Mouse (Mus musculus) layer of hippocampus, adult 2 months (tissue): ENCODE data around the gene Chrm3. TPM values are rescaled to one million over a fixed set of nuclear protein-coding genes. Genes with fewer than 3 reads are reported as not detected.
A peak's percentile ranks its signal among the peaks of the same experiment; 100 is the strongest.

Experiments
- DNase-seq, 2 experiments: peaks; one replicate each; pipeline ENCODE4 v3.0.0; 2022; ENCODE audit warnings: low spot score in 2 of 2
- H3K27ac ChIP-seq: fragments of 200-600 bp; 2 replicates; pipeline ENCODE4 v1.8.1; 2022
- H3K4me3 ChIP-seq: fragments of 200-600 bp; 2 replicates; pipeline ENCODE4 v1.8.1; 2022; ENCODE audit warnings: mild to moderate bottlenecking
- CTCF ChIP-seq: fragments of 200-600 bp; conservative IDR thresholded peaks from 2 replicates; pipeline ENCODE4 v1.8.1; 2022; ENCODE audit warnings: antibody characterized with exemption, mild to moderate bottlenecking, moderate library complexity
- total RNA-seq, 2 experiments: library from RNA; stranded (reverse); gene quantifications; 2 replicates each; pipeline ENCODE4 v1.2.3; 2021

The Chrm3 gene
- total RNA-seq, 2 experiments from 2014 or later, result 43.0 to 49.6 TPM

DNA sequence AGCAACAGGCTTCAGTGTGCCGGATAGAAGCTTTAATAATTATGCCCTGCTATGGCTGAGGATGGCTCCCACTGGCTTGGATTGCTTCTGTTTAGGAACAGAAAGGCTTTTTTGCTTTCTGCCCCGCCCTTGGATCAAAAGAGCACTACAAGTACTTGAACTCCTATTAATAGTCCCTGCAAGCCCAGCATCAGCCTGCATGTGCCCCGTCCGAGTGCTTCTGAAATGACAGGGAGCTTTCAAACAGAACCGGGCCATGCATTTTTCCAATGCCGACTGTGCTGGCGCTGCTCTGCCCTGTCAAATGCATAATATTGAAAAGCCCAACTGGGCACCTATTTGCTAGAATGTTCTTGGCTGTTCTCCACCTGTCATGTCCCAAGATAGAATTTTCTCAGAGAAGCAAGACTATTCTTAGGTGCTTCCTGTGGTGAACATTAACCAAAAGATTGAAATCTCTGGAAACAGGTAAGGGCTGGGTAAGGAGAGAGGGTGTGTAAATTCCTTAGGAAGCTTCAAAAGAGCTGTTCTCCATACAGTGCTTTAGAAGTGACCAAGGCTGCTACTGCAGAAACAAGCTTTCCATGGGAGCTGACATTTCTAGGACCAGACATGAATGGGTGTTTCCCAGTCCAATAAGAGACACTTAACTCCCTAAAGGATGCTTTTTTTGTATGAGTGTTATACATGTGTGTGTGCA is 314.8 kb downstream of the Chrm3 start:
- DNase-seq, result no peak
- no peak overlapping the region for H3K4me3 ChIP-seq
- H3K27ac ChIP-seq, result no peak overlapping the region
- no peak for TF ChIP-seq CTCF

DNA sequence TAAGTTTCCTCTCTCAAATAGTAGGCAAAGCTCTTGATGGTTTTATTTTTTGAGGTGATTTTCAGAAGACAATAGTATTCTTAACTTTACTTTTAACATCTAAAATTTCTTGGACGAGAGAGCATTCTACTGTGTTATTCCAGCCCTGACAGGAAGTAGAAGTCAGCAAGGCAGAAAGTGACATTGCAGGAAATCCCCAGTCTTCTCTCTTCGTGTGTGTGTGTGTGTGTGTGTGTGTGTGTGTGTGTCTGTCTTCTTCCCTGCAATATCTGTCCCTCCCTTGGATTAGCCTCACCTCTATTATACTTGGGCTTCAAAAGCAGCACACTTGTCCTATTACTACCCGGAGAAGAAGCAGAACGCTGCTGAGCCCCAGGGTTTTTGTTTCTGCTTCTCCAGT is 316.6 kb downstream of the Chrm3 start:
- no peak overlapping the region for H3K27ac ChIP-seq
- H3K4me3 ChIP-seq, result no peak overlapping the region
- DNase-seq, result no peak
- no peak for TF ChIP-seq CTCF

DNA sequence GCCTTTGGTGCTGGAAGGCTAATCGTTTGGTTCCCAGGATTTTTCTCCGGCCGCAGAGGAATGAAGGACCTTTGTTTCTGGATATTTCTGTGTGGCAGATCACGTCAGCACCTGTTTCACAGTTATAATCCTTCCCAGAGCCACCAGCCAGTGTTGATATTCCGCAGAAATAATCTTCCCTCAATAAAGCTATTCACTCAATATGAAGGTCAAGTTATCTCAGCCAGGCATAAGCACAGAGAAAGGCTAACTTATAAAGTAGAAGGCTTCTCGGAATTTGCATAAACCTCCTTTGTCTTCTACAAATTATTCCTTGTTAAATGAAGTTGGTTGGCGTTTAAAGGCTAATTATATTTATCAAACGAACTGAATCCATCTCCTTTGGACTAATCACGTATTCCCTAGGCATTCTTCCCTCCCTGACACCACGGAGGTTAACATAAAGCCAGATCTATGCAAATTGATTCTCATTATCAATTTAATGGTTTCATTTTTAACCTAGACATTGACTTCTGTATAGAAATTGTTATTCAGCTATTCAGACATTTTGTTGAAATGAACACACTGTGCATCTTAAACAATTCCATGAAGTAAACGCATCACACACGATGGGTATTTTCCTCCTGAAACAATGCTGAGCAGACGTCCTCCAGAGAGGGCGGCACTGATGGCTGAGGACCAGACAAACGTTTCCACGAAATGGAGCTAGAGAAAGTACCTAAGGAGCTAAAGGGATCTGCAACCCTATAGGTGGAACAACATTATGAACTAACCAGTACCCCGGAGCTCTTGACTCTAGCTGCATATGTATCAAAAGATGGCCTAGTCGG is 326.9 kb downstream of the Chrm3 start:
- Histone ChIP-seq H3K27ac (no peak overlapping the region), H3K4me3 (no peak overlapping the region)
- TF ChIP-seq CTCF, result no peak
- DNase-seq, result no peak

DNA sequence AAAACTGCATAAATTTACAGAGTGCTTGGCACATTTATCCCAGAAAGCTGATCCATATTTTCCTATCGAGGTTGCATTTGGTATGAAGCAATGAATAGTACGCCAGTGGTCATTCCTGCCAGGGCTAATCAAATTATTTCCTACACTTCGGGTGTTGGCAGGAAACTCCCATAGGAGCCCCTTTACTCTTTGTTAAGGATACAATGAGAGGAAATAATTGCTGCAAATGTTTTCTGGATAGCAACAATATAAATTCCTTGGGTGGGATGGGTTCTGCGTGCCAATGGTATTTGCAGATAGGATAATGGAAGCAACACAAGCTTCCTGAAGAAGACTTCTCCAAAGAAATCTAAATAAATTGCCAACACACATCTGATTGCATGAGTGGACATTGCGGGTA is 329.1 kb downstream of the Chrm3 start:
- H3K4me3 ChIP-seq, result no peak overlapping the region
- TF ChIP-seq CTCF, result no peak
- no peak overlapping the region for H3K27ac ChIP-seq
- DNase-seq, result no peak

DNA sequence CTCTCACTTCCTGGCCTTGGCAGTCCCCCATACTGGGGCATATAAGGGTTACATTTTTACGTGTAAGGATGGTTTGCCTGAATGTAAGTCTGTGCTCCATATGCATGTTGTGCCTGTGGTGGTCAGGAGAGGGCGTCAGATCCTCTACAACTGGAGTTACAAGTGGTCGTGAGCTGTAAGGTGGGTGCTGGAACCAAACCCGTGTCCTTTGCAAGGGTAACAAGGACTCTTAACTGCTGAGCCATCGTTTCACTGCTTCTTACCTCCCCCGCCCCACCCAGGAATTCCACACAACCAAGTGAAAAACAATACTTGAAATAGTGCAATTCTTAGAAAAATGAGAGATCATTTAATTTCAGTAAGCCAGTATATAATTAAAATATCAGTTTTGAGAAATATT is 330.7 kb downstream of the Chrm3 start:
- Histone ChIP-seq H3K27ac (no peak overlapping the region), H3K4me3 (no peak overlapping the region)
- DNase-seq, result no peak
- no peak for TF ChIP-seq CTCF

DNA sequence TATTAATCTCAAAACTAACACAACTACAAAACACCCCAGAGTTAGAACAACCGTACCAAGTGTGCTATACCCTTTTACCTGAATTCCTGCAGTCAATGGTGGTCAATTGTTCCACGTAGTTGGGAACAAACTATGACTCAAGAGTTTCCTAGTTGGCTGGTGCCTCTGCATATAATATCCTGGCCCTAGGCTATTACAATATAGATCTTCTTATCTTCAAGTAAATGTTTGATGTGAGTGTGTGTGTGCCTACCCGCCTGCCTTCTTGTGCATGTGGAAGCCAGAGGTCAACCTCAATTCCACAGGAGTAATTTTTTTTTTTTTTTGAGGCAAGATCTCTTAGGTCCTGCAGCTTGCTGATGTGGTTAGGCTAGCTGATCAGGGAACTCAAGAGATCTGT is 335.5 kb downstream of the Chrm3 start:
- no peak overlapping the region for H3K27ac ChIP-seq
- TF ChIP-seq CTCF, result no peak

DNA sequence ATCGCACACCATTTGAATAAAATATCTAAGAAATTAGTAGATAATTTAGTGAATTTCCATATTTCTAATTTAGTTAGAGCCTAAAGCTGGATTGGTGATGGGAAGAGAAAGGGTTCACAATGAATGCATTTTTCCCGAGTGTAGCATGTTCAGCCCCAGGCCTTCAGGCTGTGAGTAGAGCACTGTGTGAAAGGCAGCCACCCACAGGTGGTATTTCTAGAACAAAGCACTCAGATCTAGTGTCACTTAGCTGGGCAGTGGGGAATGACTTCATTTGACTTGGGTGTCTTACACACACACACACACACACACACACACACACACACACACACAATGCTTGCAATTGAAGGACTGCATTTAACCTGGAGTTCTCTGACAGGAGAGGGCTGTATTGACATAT is 337.5 kb downstream of the Chrm3 start:
- H3K4me3 ChIP-seq, result no peak overlapping the region
- TF ChIP-seq CTCF, result no peak
- H3K27ac ChIP-seq, result no peak overlapping the region
- no peak for DNase-seq

More for the DNA sequence above, 335.5 kb downstream of the Chrm3 start:
- H3K4me3 ChIP-seq, result no peak overlapping the region
- no peak for DNase-seq

DNA sequence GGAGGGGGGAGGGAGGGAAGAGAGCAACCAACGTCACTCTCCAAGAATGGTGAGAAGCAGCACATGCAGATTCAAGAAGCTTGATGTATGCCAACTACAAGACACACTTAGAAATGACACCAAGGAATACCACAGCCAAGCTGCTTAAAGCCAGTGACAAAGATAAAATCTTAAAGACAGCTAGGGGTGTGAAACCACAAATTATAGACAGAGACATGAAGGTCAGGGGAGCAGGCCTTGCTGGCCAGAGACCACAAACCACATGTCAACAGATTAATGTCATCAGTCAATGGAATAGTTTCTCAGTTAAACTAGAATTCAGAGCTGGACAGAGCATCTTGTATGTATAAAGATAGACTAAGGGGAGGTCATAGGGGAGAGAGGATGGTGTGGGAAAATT is 341.4 kb downstream of the Chrm3 start:
- TF ChIP-seq CTCF, result no peak
- no peak for DNase-seq
- H3K4me3 ChIP-seq, result no peak overlapping the region
- no peak overlapping the region for H3K27ac ChIP-seq

DNA sequence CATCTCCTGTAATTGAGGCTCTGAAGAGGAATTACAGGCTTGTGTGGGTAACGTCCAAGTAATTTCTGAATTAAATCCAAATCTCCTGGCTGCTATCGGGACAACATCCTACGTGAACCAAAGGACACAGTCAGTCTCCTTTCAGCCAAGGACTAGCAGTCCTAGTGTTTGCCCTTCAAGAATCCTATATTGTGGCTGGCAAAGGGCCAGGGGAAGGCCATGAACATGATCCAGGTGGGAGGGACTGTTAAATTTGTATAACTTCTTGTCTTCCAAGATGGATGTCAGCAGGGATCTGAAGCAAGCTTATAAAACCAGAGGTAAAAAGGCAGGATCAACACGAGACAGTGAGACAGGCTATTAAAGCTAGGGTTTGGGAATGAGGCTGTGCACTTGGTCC is 357.7 kb downstream of the Chrm3 start:
- no peak for TF ChIP-seq CTCF
- Histone ChIP-seq H3K27ac (no peak overlapping the region), H3K4me3 (no peak overlapping the region)
- DNase-seq, result no peak

DNA sequence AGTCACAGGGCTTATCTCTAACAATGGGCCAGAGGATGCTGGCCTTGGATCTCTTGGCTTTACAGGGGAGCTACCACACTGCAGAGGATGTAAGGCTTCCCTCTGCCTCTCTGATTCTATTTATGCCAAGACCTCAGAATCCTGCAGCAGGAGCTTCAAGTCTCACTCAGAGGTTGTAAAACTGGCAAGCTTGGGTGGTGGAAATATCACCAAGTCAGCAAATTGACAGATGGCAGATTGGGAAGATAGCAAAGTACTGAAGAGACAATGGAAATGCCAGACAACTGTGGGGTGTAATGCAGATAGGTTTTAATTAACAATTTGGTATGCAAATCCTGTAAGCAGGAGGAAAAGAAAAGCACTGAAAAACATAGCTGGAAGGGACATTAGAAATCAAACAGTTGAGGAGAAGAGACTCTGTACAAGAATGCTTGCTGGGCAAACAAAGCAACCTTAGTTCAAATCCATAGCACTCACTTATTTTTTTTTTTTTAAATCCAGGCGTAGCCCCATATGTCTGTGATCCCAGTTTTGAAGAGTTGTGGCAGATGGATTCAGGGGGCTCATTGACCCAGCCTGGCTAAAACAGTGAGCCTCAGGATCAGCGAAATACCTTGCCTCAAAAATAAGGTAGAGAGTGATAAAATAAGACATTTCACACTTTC is 362.9 kb downstream of the Chrm3 start:
- Histone ChIP-seq H3K4me3 (no peak overlapping the region), H3K27ac (peak overlapping the region; percentile 72; the same call in 1 of the 2 replicates)
- TF ChIP-seq CTCF, result no peak
- peak in 1 of 2 experiments; percentile 56 for DNase-seq

DNA sequence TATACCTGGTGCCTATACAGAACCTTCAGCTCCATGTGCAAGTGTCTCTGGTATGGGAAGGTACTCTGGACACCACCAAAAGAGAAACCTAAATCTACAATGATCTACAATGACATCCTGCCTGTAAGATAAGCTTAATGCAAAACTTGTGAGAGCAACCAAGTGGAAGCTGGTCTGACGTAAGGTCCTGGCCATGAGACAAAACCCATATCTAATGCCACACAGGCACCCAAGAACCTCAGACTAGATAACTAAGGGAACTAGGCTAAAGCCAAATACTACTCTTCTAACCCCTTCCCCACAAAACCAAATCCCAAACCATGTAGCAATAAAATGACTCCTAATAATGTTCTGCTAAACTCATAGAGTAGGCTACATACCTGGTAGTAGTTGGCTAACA is 364.8 kb downstream of the Chrm3 start:
- Histone ChIP-seq H3K4me3 (no peak overlapping the region), H3K27ac (peak overlapping the region; percentile 67; the same call in 1 of the 2 replicates)
- DNase-seq, result no peak
- TF ChIP-seq CTCF, result no peak

DNA sequence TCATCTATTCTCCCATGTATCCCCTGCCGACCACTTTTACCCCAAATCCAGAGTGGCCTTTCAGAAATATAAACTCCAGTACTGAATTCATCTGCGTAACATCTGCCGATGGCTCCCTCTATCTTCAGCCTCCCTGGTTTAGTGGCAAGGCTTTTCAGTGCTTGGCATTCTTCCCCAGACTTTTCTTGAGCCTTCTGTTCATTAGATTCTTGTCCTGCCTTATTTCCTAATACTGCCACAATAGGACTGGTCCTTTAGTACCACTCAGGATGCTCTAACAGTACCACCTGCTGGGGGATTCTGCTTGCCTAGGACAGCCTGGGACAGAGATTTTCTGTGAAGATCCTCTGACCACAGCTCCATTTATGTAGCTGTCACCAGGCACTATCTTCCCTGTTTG is 367.1 kb downstream of the Chrm3 start:
- no peak overlapping the region for H3K4me3 ChIP-seq
- no peak for DNase-seq
- H3K27ac ChIP-seq, result peak overlapping the region; percentile 66
- TF ChIP-seq CTCF, result peak; percentile 15

DNA sequence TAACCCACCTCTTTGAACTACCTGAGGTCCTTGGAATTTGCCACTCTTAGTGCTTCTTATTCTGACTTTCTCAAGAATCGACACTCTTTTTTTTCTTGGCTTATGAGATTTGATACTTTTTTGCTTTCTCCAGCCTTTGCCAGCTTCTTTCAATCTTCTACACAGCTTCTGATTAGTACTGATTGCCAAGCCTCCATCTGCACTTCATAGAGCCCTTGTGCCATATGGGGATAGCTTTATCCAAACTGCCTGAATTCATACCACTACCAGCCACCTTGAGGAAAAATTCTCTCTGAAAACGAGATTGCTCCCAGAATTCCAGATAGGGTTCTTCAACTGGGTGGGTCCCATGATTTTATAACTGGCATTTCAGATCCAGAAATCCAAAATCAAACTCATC is 368.0 kb downstream of the Chrm3 start:
- no peak for TF ChIP-seq CTCF
- Histone ChIP-seq H3K4me3 (no peak overlapping the region), H3K27ac (peak overlapping the region; percentile 66; the same call in 1 of the 2 replicates)
- no peak for DNase-seq

DNA sequence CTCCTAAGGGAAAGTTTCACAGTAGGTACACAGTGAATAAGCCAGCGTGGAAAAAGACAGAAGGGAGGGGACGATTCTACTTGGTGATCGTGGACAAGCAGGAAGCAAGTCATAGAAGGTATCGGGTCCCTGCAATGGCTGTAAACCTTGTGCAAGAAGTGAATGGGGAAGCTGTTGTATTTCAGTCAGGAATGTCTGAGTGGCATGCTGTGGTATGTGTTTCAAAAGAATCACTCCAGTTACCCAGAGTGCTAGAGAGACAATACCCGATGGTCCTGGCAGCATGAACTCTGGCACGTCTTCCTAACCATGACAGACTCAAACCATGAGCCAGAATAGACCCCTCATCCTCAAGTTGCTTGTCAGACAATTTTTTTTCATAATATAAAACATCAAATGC is 375.0 kb downstream of the Chrm3 start:
- no peak for DNase-seq
- Histone ChIP-seq H3K4me3 (no peak overlapping the region), H3K27ac (no peak overlapping the region)
- no peak for TF ChIP-seq CTCF
